Mouse (Mus musculus): ENCODE measurements around the gene Card9.

GRCm38 (mm10) chr2:26352291-26352910 is 8.3 kb downstream of the Card9 start:
- TF ChIP-seq CTCF (IDR thresholded peaks at IDR 0.05; ENCODE audit: low read depth) (no peak), EP300 (IDR thresholded peaks at IDR 0.05; ENCODE audit: low read depth) (no peak)

Data from liver, embryonic 14.5 days (tissue).